Mouse (Mus musculus): ENCODE results near the gene Mrpl58. TPM values are rescaled to one million over a fixed set of nuclear protein-coding genes. Genes with fewer than 3 reads are reported as not detected.

Mrpl58 gene
- polyA plus RNA-seq, 1 experiment from 2014 or later: 175 TPM

GRCm38 (mm10) chr11:115439906-115440595 lies 36.5 kb downstream of the Mrpl58 start, which contains the start of gene Trim80:
Trim80 (plus strand) TSS chr11:115440545.
- no peak within 1 kb of the TSS for H3K9ac ChIP-seq (ENCODE audit: low read depth, low read length)
- H3K9me3 ChIP-seq (ENCODE audit: control insufficient read depth, low read length): 0 out of 2 replicates have a peak, but pooled peaks cover 7% of the 10 kb centered on the region
- no peak within 1 kb of the TSS for H3K4me2 ChIP-seq (ENCODE audit: low read depth, low read length)
- H3K27ac ChIP-seq (replicated peaks; ENCODE audit: low read depth, low read length): no peak within 1 kb of the TSS
- H3K4me3 ChIP-seq (ENCODE audit: low read depth, low read length): no peak within 1 kb of the TSS
- H3K27me3 ChIP-seq (replicated peaks; ENCODE audit: control insufficient read depth, insufficient read depth, low read length): no peaks in the 10 kb centered on the region
- H3K36me3 ChIP-seq (ENCODE audit: control insufficient read depth, insufficient read depth, low read length): no peaks in the 10 kb centered on the region
- DNase-seq (ENCODE audit: low spot score) (no peak), ATAC-seq (ENCODE audit: low read depth) (no peak)
- whole genome bisulfite sequencing: 94% methylated on average over 9 of the region's 9 CpGs
- no peaks in the 10 kb centered on the region for H3K4me1 ChIP-seq (ENCODE audit: control insufficient read depth, insufficient read depth, low read length)

- Histone ChIP-seq H3K36me3 (ENCODE audit: control insufficient read depth, insufficient read depth, low read length) (no peaks in the 10 kb centered on the region), H3K4me2 (ENCODE audit: low read depth, low read length) (no peak overlapping the region), H3K9me3 (ENCODE audit: control insufficient read depth, low read length) (0 out of 2 replicates have a peak, but pooled peaks cover 7% of the 10 kb centered on the region), H3K9ac (ENCODE audit: low read depth, low read length) (no peak overlapping the region), H3K4me1 (ENCODE audit: control insufficient read depth, insufficient read depth, low read length) (no peaks in the 10 kb centered on the region), H3K27me3 (replicated peaks; ENCODE audit: control insufficient read depth, insufficient read depth, low read length) (no peaks in the 10 kb centered on the region), H3K4me3 (ENCODE audit: low read depth, low read length) (no peak overlapping the region), H3K27ac (replicated peaks; ENCODE audit: low read depth, low read length) (no peak overlapping the region)
- ATAC-seq (ENCODE audit: low read depth) (no peak), DNase-seq (ENCODE audit: low spot score) (peak; percentile 13)
- 44% methylated on average over 15 of the region's 15 CpGs for WGBS
These were observed 37.9 kb downstream of the Mrpl58 start for GRCm38 (mm10) chr11:115441417-115441816.

- 53% methylated on average over 3 of the region's 3 CpGs for whole genome bisulfite sequencing
- no peak for ATAC-seq (ENCODE audit: low read depth)
- H3K4me2 ChIP-seq (ENCODE audit: low read depth, low read length): no peak overlapping the region
These were observed 43.4 kb downstream of the Mrpl58 start for GRCm38 (mm10) chr11:115446906-115447305.

DNA sequence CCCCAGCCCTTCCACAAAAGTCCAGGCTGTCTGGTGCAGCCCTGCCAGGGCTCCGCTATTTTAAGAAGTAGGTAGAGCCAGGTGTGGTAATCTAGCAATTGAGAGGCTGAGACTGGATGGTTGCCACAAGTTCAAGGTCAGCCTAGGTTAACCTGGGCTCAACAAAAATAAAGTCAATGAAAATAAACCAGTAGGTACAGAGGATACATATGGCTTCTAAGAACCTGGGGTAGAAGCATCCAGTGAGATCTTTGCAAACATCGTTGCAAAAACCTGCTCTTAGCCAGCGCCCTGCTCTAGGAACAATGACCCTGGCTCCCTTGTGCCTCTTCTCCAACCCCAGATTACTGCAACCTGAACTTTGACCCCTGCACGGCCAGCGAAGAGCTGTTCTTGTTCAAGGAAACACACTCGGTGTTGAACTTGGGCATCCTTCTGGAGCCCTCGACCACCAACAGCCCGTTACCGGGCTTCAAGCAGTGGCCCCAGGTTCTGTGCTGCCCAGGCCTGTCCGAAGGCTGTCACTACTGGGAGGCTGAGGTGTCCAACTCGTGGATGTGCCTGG lies 43.9 kb downstream of the Mrpl58 start:
- Histone ChIP-seq H3K27me3 (replicated peaks; ENCODE audit: control insufficient read depth, insufficient read depth, low read length) (no peaks in the 10 kb centered on the region), H3K9me3 (ENCODE audit: control insufficient read depth, low read length) (no peaks in the 10 kb centered on the region), H3K4me2 (ENCODE audit: low read depth, low read length) (no peak overlapping the region), H3K4me1 (ENCODE audit: control insufficient read depth, insufficient read depth, low read length) (no peaks in the 10 kb centered on the region), H3K27ac (replicated peaks; ENCODE audit: low read depth, low read length) (no peak overlapping the region), H3K36me3 (ENCODE audit: control insufficient read depth, insufficient read depth, low read length) (no peaks in the 10 kb centered on the region), H3K9ac (ENCODE audit: low read depth, low read length) (no peak overlapping the region), H3K4me3 (ENCODE audit: low read depth, low read length) (no peak overlapping the region)
- DNase-seq (ENCODE audit: low spot score) (no peak), ATAC-seq (ENCODE audit: low read depth) (no peak)
- WGBS: 78% methylated on average over 11 of the region's 11 CpGs

More at GRCm38 (mm10) chr11:115446906-115447305, 43.4 kb downstream of the Mrpl58 start:
- H3K27ac ChIP-seq (replicated peaks; ENCODE audit: low read depth, low read length): no peak overlapping the region
- no peaks in the 10 kb centered on the region for H3K36me3 ChIP-seq (ENCODE audit: control insufficient read depth, insufficient read depth, low read length)
- DNase-seq (ENCODE audit: low spot score): no peak
- H3K4me1 ChIP-seq (ENCODE audit: control insufficient read depth, insufficient read depth, low read length): no peaks in the 10 kb centered on the region
- H3K9ac ChIP-seq (ENCODE audit: low read depth, low read length): no peak overlapping the region
- H3K9me3 ChIP-seq (ENCODE audit: control insufficient read depth, low read length): no peaks in the 10 kb centered on the region
- no peaks in the 10 kb centered on the region for H3K27me3 ChIP-seq (replicated peaks; ENCODE audit: control insufficient read depth, insufficient read depth, low read length)
- H3K4me3 ChIP-seq (ENCODE audit: low read depth, low read length): no peak overlapping the region

DNA sequence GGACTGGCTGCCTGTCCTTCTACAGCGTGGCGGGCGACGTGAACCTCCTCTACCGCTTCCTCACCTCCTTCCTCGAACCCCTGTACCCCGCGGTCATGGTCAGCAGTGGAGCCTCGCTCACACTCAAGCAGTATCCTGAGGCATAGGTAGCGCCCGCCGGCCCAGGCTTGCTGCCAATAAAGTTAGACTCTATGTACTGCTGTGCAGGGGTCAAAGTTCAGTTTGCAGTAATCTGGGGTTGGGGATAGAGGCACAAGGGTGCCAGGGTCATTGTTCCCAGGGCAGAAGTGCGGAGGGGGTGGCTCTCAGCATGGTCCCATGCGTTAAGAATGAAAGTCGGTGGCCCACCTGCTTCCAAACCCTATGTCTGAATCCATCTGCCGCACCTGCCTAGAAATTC lies 44.5 kb downstream of the Mrpl58 start:
- DNase-seq (ENCODE audit: low spot score): no peak
- no peaks in the 10 kb centered on the region for H3K9me3 ChIP-seq (ENCODE audit: control insufficient read depth, low read length)
- H3K4me1 ChIP-seq (ENCODE audit: control insufficient read depth, insufficient read depth, low read length): no peaks in the 10 kb centered on the region
- no peak overlapping the region for H3K9ac ChIP-seq (ENCODE audit: low read depth, low read length)
- no peaks in the 10 kb centered on the region for H3K27me3 ChIP-seq (replicated peaks; ENCODE audit: control insufficient read depth, insufficient read depth, low read length)
- H3K36me3 ChIP-seq (ENCODE audit: control insufficient read depth, insufficient read depth, low read length): no peaks in the 10 kb centered on the region
- 89% methylated on average over 16 of the region's 16 CpGs for WGBS
- H3K4me2 ChIP-seq (ENCODE audit: low read depth, low read length): no peak overlapping the region
- no peak overlapping the region for H3K27ac ChIP-seq (replicated peaks; ENCODE audit: low read depth, low read length)
- H3K4me3 ChIP-seq (ENCODE audit: low read depth, low read length): no peak overlapping the region
- ATAC-seq (ENCODE audit: low read depth): no peak

DNA sequence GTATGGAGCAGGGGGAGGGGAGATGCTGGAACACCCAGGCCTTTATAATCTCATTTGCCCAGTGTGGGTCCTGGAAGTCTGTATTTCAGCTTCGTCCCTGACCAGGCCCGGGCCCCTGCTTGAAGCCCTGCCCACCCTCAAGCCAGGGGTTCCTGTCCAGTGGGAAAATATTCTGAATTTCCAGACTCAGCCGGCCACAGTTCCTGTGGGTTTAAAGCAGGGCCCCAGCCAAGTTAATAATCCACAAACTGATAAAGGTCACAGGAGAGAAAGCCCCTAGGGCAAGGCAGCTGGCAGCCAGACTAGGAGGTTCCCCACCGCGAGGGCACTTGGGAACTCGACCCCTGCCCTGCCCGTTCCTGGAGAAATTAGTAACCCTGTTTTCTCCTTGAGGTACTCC lies 45.4 kb downstream of the Mrpl58 start:
- 40% methylated on average over 7 of the region's 7 CpGs for WGBS
- Histone ChIP-seq H3K27me3 (replicated peaks; ENCODE audit: control insufficient read depth, insufficient read depth, low read length) (no peaks in the 10 kb centered on the region), H3K9me3 (ENCODE audit: control insufficient read depth, low read length) (no peaks in the 10 kb centered on the region), H3K36me3 (ENCODE audit: control insufficient read depth, insufficient read depth, low read length) (no peaks in the 10 kb centered on the region), H3K4me3 (ENCODE audit: low read depth, low read length) (no peak overlapping the region), H3K4me1 (ENCODE audit: control insufficient read depth, insufficient read depth, low read length) (no peaks in the 10 kb centered on the region), H3K4me2 (ENCODE audit: low read depth, low read length) (no peak overlapping the region), H3K27ac (replicated peaks; ENCODE audit: low read depth, low read length) (no peak overlapping the region), H3K9ac (ENCODE audit: low read depth, low read length) (no peak overlapping the region)
- ATAC-seq (ENCODE audit: low read depth): no peak
- no peak for DNase-seq (ENCODE audit: low spot score)

- 89% methylated on average over 7 of the region's 7 CpGs for WGBS
- Histone ChIP-seq H3K9me3 (ENCODE audit: control insufficient read depth, low read length) (no peaks in the 10 kb centered on the region), H3K4me3 (ENCODE audit: low read depth, low read length) (no peak overlapping the region), H3K4me2 (ENCODE audit: low read depth, low read length) (no peak overlapping the region), H3K4me1 (ENCODE audit: control insufficient read depth, insufficient read depth, low read length) (no peaks in the 10 kb centered on the region), H3K36me3 (ENCODE audit: control insufficient read depth, insufficient read depth, low read length) (no peaks in the 10 kb centered on the region), H3K27me3 (replicated peaks; ENCODE audit: control insufficient read depth, insufficient read depth, low read length) (no peaks in the 10 kb centered on the region), H3K27ac (replicated peaks; ENCODE audit: low read depth, low read length) (no peak overlapping the region), H3K9ac (ENCODE audit: low read depth, low read length) (no peak overlapping the region)
- no peak for ATAC-seq (ENCODE audit: low read depth)
- DNase-seq (ENCODE audit: low spot score): no peak
These were observed 46.6 kb downstream of the Mrpl58 start for GRCm38 (mm10) chr11:115450176-115450575.

- Histone ChIP-seq H3K36me3 (ENCODE audit: control insufficient read depth, insufficient read depth, low read length) (no peaks in the 10 kb centered on the region), H3K4me2 (ENCODE audit: low read depth, low read length) (no peak overlapping the region), H3K27ac (replicated peaks; ENCODE audit: low read depth, low read length) (no peak overlapping the region), H3K27me3 (replicated peaks; ENCODE audit: control insufficient read depth, insufficient read depth, low read length) (no peaks in the 10 kb centered on the region), H3K9me3 (ENCODE audit: control insufficient read depth, low read length) (no peaks in the 10 kb centered on the region), H3K9ac (ENCODE audit: low read depth, low read length) (no peak overlapping the region), H3K4me1 (ENCODE audit: control insufficient read depth, insufficient read depth, low read length) (no peaks in the 10 kb centered on the region), H3K4me3 (ENCODE audit: low read depth, low read length) (no peak overlapping the region)
- no peak for ATAC-seq (ENCODE audit: low read depth)
- WGBS: 75% methylated on average over 8 of the region's 8 CpGs
- DNase-seq (ENCODE audit: low spot score): peak; percentile 27
These were observed 48.3 kb downstream of the Mrpl58 start for GRCm38 (mm10) chr11:115451781-115452241.
